In genomic region chr4:136462086-136462838, GRCm38 (mm10) we compare ENCODE assay signal across 8 mouse cellular contexts. TPM values are rescaled to one million over a fixed set of nuclear protein-coding genes. Genes with fewer than 3 reads are reported as not detected.
A peak's percentile ranks its signal among the peaks of the same experiment; 100 is the strongest.
DNase-seq lines count a peak whose midpoint lies in the region; ATAC-seq lines count a peak whose summit lies in the region.

Gene 6030445D17Rik (plus strand): TSS chr4:136462250.

- no peaks in the 10 kb centered on the region for H3K9me3 ChIP-seq in forebrain, embryonic 16.5 days (ENCODE audit: control insufficient read depth, low read length)
- H3K9me3 ChIP-seq in lung, embryonic 16.5 days (ENCODE audit: control insufficient read depth, low read length), result no peaks in the 10 kb centered on the region

- H3K36me3 ChIP-seq in forebrain, embryonic 16.5 days (ENCODE audit: control insufficient read depth, insufficient read depth), result no peaks in the 10 kb centered on the region
- H3K36me3 ChIP-seq in lung, embryonic 16.5 days (ENCODE audit: control insufficient read depth, insufficient read depth, low read length), result no peaks in the 10 kb centered on the region

- WGBS in forebrain, embryonic 16.5 days, result under 1% methylated on average over 53 of the region's 64 CpGs
- 1% methylated on average over 59 of the region's 64 CpGs for WGBS in lung, embryonic 16.5 days

- intact Hi-C loops in heart, postnatal 25 days (cut with DNase I), result loop anchor here (2.0 to 10.0 kb wide), 2 partner anchors 141 to 317 kb away; partner anchors contain the start of genes Id3 and Kdm1a

- DNase-seq in ES-CJ7 (ENCODE audit: low read depth, low spot score), result peak; percentile 47
- peak; percentile 68 for DNase-seq in cerebellum, adult 11 months
- DNase-seq in heart, postnatal 25 days (ENCODE audit: low spot score), result peak; percentile 88
- peak; percentile 59 to 65 for DNase-seq in layer of hippocampus, adult 18-20 months (ENCODE audit: low spot score in 2 of 2)
- peak; percentile 61 for DNase-seq in ovary, postnatal 14 days (ENCODE audit: low spot score)
- peak; percentile 43 to 46 for DNase-seq in thymus, postnatal 36 days

- peaks cover 13% of the 10 kb centered on the region for H3K4me1 ChIP-seq in forebrain, embryonic 16.5 days (replicated peaks; ENCODE audit: control insufficient read depth, insufficient read depth, low read length)
- H3K4me1 ChIP-seq in lung, embryonic 16.5 days (replicated peaks; ENCODE audit: control insufficient read depth, insufficient read depth, low read length), result peaks cover 15% of the 10 kb centered on the region; the same call in 1 of the 2 replicates

- peak within 1 kb of the TSS; percentile 78 for H3K9ac ChIP-seq in forebrain, embryonic 16.5 days (replicated peaks; ENCODE audit: low read depth, low read length)
- peak within 1 kb of the TSS; percentile 81 for H3K9ac ChIP-seq in lung, embryonic 16.5 days (ENCODE audit: low read length)

- peaks cover 25% of the 10 kb centered on the region for H3K27me3 ChIP-seq in forebrain, embryonic 16.5 days (replicated peaks; ENCODE audit: control insufficient read depth, insufficient read depth, low read length)
- peaks cover 15% of the 10 kb centered on the region for H3K27me3 ChIP-seq in lung, embryonic 16.5 days (ENCODE audit: control insufficient read depth, insufficient read depth, low read depth, low read length)

- peak; percentile 89 for ATAC-seq in forebrain, embryonic 16.5 days
- ATAC-seq in lung, embryonic 16.5 days (ENCODE audit: low read depth), result peak; percentile 81

- no peak within 1 kb of the TSS for H3K27ac ChIP-seq in forebrain, embryonic 16.5 days (ENCODE audit: low read length)
- peak within 1 kb of the TSS; percentile 85 for H3K27ac ChIP-seq in lung, embryonic 16.5 days (ENCODE audit: low read length)

- peak within 1 kb of the TSS; percentile 98 for H3K4me2 ChIP-seq in forebrain, embryonic 16.5 days (ENCODE audit: low read length)
- H3K4me2 ChIP-seq in lung, embryonic 16.5 days (ENCODE audit: low read depth, low read length), result peak within 1 kb of the TSS; percentile 98

- H3K4me3 ChIP-seq in forebrain, embryonic 16.5 days (replicated peaks; ENCODE audit: low read length), result peak within 1 kb of the TSS; percentile 80
- peak within 1 kb of the TSS; percentile 71 for H3K4me3 ChIP-seq in lung, embryonic 16.5 days (ENCODE audit: low read length)

RNA-seq across cellular contexts. Expression of gene 6030445D17Rik, which starts in this region (rescaled TPM):
- polyA plus RNA-seq in forebrain, embryonic 16.5 days (2015; fragmentation: Nextera tagmentation; extraction: Ambion mirVana), result 0.15 TPM in 1 of 2 replicates, not detected in the other
- total RNA-seq in heart, postnatal 25 days (2021), result under 1 TPM; 0.23 to 0.53 TPM
- under 1 TPM; 0.51 to 0.77 TPM for total RNA-seq in layer of hippocampus, adult 18-20 months (2021)
- polyA plus RNA-seq in lung, embryonic 16.5 days (2015; fragmentation: Nextera tagmentation; extraction: Ambion mirVana), result 0.20 and 0.23 TPM in 2 replicates

Comparison
In these comparisons a context has a peak if more than half of its experiments do, and no peak if none do; other contexts are left out.
1. Peak in ATAC-seq, H3K4me3 ChIP-seq, H3K9ac ChIP-seq and H3K4me2 ChIP-seq in forebrain, embryonic 16.5 days; RNA of the gene not detected or under 1 TPM.
2. Peak in DNase-seq in heart, postnatal 25 days; RNA of the gene not detected or under 1 TPM.
3. Peak in DNase-seq in layer of hippocampus, adult 18-20 months; RNA of the gene not detected or under 1 TPM.
4. Peak in ATAC-seq, H3K4me3 ChIP-seq, H3K27ac ChIP-seq, H3K9ac ChIP-seq and H3K4me2 ChIP-seq in lung, embryonic 16.5 days; RNA of the gene not detected or under 1 TPM.